Mouse (Mus musculus) liver, embryonic 13.5 days (tissue): ENCODE measurements at regions not wholly inside any gene's neighbourhood (a gene's known extent, or its start where the extent isn't known, plus 50 kb on each side); places are given as distances from the start of the nearest gene placed in this dataset.
"Not testable (repeated sequence)": the region's sequence is repeated elsewhere in the genome, so short reads cannot be mapped to it uniquely, and the experiment has no call there.

ENCODE experiments used
- ATAC-seq: fragments of 200-750 bp; cut with Nextera tagmentation; 2 replicates; pipeline ENCODE4 v1.8.0; 2017; ENCODE audit warnings: low read depth, mild to moderate bottlenecking, moderate number of reproducible peaks, moderate library complexity
- DNase-seq: peaks from one replicate; pipeline ENCODE4 v3.0.0; 2022
- H3K27ac ChIP-seq: fragments of 300-500 bp; sonication (generic); 2 replicates; pipeline ENCODE4 v1.5.1; 2015; ENCODE audit warnings: moderate library complexity, mild to moderate bottlenecking, inconsistent platforms
- H3K27me3 ChIP-seq: fragments of 300-500 bp; sonication (generic); 2 replicates; pipeline ENCODE4 v1.6.1; 2015; ENCODE audit warnings: mild to moderate bottlenecking, inconsistent platforms
- H3K36me3 ChIP-seq: fragments of 300-500 bp; sonication (generic); 2 replicates; pipeline ENCODE4 v1.6.1; 2015; ENCODE audit warnings: mild to moderate bottlenecking, inconsistent platforms
- H3K4me1 ChIP-seq: fragments of 300-500 bp; sonication (generic); replicated peaks from 2 replicates; pipeline ENCODE4 v1.6.1; 2015; ENCODE audit warnings: inconsistent platforms
- H3K4me2 ChIP-seq: fragments of 300-500 bp; sonication (generic); 2 replicates; pipeline ENCODE4 v1.6.1; 2015; ENCODE audit warnings: inconsistent platforms, mild to moderate bottlenecking, moderate library complexity
- H3K4me3 ChIP-seq: fragments of 300-500 bp; sonication (generic); replicated peaks from 2 replicates; pipeline ENCODE4 v1.5.1; 2015; ENCODE audit warnings: mild to moderate bottlenecking, inconsistent platforms
- H3K9ac ChIP-seq: fragments of 300-500 bp; sonication (generic); 2 replicates; pipeline ENCODE4 v1.6.1; 2015; ENCODE audit warnings: mild to moderate bottlenecking, inconsistent platforms
- H3K9me3 ChIP-seq: fragments of 300-500 bp; sonication (generic); replicated peaks from 2 replicates; pipeline ENCODE4 v1.6.1; 2016; ENCODE audit warnings: inconsistent platforms
- WGBS: fragments of 180-500 bp; shearing (Covaris S2); methylation state at CpG from one replicate; pipeline ENCODE4 v1.1.7; 2015; ENCODE audit not compliant: insufficient replicate concordance; 5-methylcytosine and 5-hydroxymethylcytosine counted together

DNA sequence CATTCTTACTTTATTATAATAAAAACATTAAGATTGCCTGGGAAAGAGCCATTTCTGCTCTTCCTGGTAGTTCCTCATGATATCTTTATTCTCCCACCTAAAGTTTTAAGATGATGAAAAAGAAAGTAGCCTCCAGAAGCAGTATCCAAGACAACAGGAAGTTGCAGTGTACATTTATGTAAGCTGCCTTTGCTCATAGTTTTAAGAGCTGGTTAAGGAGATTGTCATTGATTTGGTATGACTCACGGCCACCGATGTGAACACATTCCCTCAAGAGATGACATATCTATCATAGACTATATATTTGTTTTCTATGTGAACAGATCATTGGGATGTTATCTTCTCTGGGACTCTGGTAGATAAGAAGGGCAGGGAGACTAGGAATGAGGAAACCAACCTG lies 281.8 kb downstream of the Adgb start:
- 60% methylated on average over 2 of the region's 2 CpGs for WGBS
- no peaks in the 10 kb centered on the region for H3K27me3 ChIP-seq
- no peak overlapping the region for H3K4me3 ChIP-seq
- no peak for DNase-seq
- no peaks in the 10 kb centered on the region for H3K36me3 ChIP-seq
- no peak overlapping the region for H3K4me2 ChIP-seq
- H3K27ac ChIP-seq: no peak overlapping the region
- ATAC-seq: no peak
- H3K4me1 ChIP-seq: peaks cover 10% of the 10 kb centered on the region
- no peaks in the 10 kb centered on the region for H3K9me3 ChIP-seq
- H3K9ac ChIP-seq: no peak overlapping the region

DNA sequence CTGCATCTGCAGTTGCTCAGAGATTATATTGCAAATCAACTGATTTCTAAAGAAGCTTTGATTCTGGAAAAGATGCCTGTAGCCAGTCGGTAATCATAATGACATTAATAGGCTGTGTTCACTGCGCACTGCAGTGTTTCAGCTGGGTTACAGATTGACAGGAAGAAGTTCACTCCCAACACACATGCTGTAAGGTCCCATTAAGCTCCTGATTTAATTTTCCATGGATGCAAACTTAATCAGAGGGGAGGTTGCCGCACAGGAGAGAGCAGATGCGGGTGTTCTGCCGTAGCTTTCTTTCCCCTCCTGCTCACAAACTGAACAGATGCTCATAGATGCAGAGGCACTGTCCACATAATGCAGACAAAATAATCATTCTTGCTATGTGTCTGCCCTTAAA lies 284.0 kb downstream of the Adgb start:
- H3K4me2 ChIP-seq: no peak overlapping the region
- no peak for ATAC-seq
- H3K27ac ChIP-seq: no peak overlapping the region
- H3K27me3 ChIP-seq: no peaks in the 10 kb centered on the region
- peaks cover 21% of the 10 kb centered on the region for H3K4me1 ChIP-seq
- WGBS: 85% methylated on average over 5 of the region's 5 CpGs
- no peaks in the 10 kb centered on the region for H3K36me3 ChIP-seq
- no peak for DNase-seq
- H3K9me3 ChIP-seq: no peaks in the 10 kb centered on the region
- no peak overlapping the region for H3K9ac ChIP-seq
- no peak overlapping the region for H3K4me3 ChIP-seq

DNA sequence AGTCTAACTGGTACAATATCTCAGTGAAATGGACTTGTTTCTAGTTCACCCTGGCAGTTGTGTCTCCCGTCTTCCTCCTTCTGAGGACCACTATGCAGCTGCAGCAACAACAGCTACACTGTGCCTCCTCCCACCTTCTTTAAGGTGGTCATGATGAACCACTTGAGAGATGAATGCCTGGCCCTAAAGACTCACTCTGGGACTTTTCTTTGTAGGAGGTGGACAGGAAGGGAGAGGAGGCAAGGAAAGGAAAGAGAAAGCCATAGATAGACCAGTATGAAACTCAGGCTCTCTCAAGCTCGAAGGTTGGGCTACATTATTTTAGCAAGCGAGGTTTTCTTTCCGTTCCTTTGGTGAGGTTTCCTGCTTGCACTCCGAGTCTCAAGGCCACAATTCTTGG lies 285.4 kb downstream of the Adgb start:
- ATAC-seq (no peak), DNase-seq (no peak)
- WGBS: 46% methylated on average over 5 of the region's 5 CpGs
- H3K27ac ChIP-seq: no peak overlapping the region; the same call in 1 of the 2 replicates
- no peaks in the 10 kb centered on the region for H3K36me3 ChIP-seq
- H3K9ac ChIP-seq: no peak overlapping the region
- no peak overlapping the region for H3K4me3 ChIP-seq
- H3K27me3 ChIP-seq: no peaks in the 10 kb centered on the region
- H3K4me2 ChIP-seq: no peak overlapping the region
- peaks cover 21% of the 10 kb centered on the region for H3K4me1 ChIP-seq
- H3K9me3 ChIP-seq: no peaks in the 10 kb centered on the region

DNA sequence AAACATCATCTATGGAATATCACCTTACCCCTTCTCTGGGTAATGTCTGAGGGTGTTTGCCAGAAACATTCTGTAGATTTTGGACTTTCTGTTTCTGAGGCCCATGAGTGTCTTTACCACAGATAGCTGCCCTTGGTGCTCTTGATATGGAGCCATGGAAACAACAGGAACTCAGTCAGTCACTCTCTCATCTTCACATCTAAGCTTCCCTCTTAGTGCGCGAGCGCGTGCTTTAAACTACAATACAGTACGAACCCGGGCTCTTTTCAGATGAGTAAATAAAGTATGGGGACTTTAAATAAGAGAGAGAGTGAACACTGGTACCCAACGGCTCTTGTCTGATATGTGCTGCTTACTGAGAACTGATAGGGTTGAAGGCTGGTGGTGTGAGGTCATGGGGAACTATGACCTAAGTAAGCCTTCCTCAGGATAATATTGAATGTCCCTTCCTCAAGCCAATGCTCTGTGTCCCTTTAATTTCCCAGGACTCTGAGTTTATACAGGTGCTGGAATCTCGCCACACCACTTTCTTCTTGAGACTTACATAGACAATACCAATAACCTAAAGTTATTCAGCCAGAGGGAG lies 284.5 kb upstream of the Stxbp5 start:
- no peaks in the 10 kb centered on the region for H3K9me3 ChIP-seq
- ATAC-seq: peak; percentile 62
- H3K4me2 ChIP-seq: peak overlapping the region; percentile 49
- peak overlapping the region; percentile 40 for H3K27ac ChIP-seq
- no peak overlapping the region for H3K9ac ChIP-seq
- no peak for DNase-seq
- WGBS: 31% methylated on average over 8 of the region's 8 CpGs
- no peak overlapping the region for H3K4me3 ChIP-seq
- H3K36me3 ChIP-seq: no peaks in the 10 kb centered on the region
- no peaks in the 10 kb centered on the region for H3K27me3 ChIP-seq
- peaks cover 21% of the 10 kb centered on the region for H3K4me1 ChIP-seq

- Histone ChIP-seq H3K4me3 (peak overlapping the region; percentile 13; the same call in 1 of the 2 replicates), H3K9me3 (no peaks in the 10 kb centered on the region), H3K36me3 (no peaks in the 10 kb centered on the region), H3K4me1 (peaks cover 21% of the 10 kb centered on the region), H3K9ac (no peak overlapping the region), H3K4me2 (peak overlapping the region; percentile 49), H3K27ac (peak overlapping the region; percentile 40; the same call in 1 of the 2 replicates), H3K27me3 (no peaks in the 10 kb centered on the region)
- ATAC-seq (peak; percentile 86), DNase-seq (peak; percentile 13)
- 8% methylated on average over 5 of the region's 5 CpGs for WGBS
These were observed 283.5 kb upstream of the Stxbp5 start for GRCm38 (mm10) chr10:10184386-10184785.

DNA sequence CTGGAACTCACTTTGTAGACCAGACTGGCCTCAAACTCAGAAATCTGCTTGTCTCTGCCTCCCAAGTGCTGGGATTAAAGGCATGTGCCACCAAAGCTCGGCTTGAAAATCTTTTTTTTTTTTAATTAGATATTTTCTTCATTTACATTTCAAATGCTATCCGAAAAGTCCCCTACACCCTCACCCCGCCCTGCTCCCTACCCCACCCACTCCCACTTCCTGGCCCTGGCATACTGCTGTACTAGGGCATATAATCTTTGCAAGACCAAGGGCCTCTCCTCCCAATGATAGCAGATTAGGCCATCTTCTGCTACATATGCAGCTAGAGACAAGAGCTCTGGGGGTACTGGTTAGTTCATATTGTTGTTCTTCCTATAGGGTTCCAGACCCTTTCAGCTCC lies 276.2 kb upstream of the Stxbp5 start:
- not testable (repeated sequence) for H3K4me2 ChIP-seq, H3K9ac ChIP-seq, H3K27me3 ChIP-seq, H3K4me3 ChIP-seq, H3K27ac ChIP-seq, H3K36me3 ChIP-seq, H3K9me3 ChIP-seq
- 23% methylated on average over 3 of the region's 3 CpGs for WGBS
- ATAC-seq (peak; percentile 81), DNase-seq (peak; percentile 11)
- H3K4me1 ChIP-seq: peaks cover 14% of the 10 kb centered on the region
